Comparison of ENCODE assay signal across 29 mouse cellular contexts in genomic region chr6:147017906-147018305, GRCm38 (mm10). TPM values are rescaled to one million over a fixed set of nuclear protein-coding genes. Genes with fewer than 3 reads are reported as not detected.
DNase-seq lines count a peak whose midpoint lies in the region; ATAC-seq and TF ChIP-seq lines count a peak whose summit lies in the region.
"Had no signal": no experiment of that assay in that cellular context is flagged by ENCODE, and none has a peak within 500 bp of the region (broad histone marks: within the 10 kb centered on the region; RNA-seq: fewer than 3 reads in every experiment).

No protein-coding gene starts in this region.

- no peak for ATAC-seq in liver, postnatal 0 days
- ATAC-seq in liver, embryonic 11.5 days (replicated peaks; ENCODE audit: low FRiP score) = no peak
- no peak for ATAC-seq in inflammation-experienced regulatory T-cells, adult 6 months
- ATAC-seq: activated CD4-positive, CD25-positive, alpha-beta regulatory T cell, adult 4 months; forebrain, embryonic 15.5 days; hindbrain, embryonic 16.5 days had no signal

- no peak overlapping the region for H3K4me3 ChIP-seq in liver, postnatal 0 days (ENCODE audit: low read depth, low read length)
- H3K4me3 ChIP-seq in liver, embryonic 11.5 days (ENCODE audit: low read depth, low read length) = no peak overlapping the region
- no peak overlapping the region for H3K4me3 ChIP-seq in CH12.LX (replicated peaks in 1 of 3; ENCODE audit: low read depth in 2 of 3, low read length in 2 of 3, poor library complexity in 1 of 3)
- H3K4me3 ChIP-seq: embryonic facial prominence, embryonic 10.5 days; embryonic facial prominence, embryonic 13.5 days; erythroblast, embryonic 14.5 days; forebrain, embryonic 12.5 days; forebrain, embryonic 15.5 days; heart, embryonic 12.5 days; heart, embryonic 15.5 days; hindbrain, embryonic 10.5 days; hindbrain, embryonic 13.5 days had no signal

- TF ChIP-seq EP300 in liver, postnatal 0 days (IDR thresholded peaks at IDR 0.05; ENCODE audit: low read depth) = no peak
- no peak for TF ChIP-seq EP300 in CH12.LX (IDR thresholded peaks at IDR 0.05; ENCODE audit: low read length)

- no peak for TF ChIP-seq RAD21 in CH12.LX (IDR thresholded peaks at IDR 0.05; ENCODE audit: low read depth, low read length)

- H3K9ac ChIP-seq in liver, postnatal 0 days (replicated peaks) = no peak overlapping the region
- H3K9ac ChIP-seq in liver, embryonic 11.5 days (ENCODE audit: low read depth, low read length) = no peak overlapping the region
- no peak overlapping the region for H3K9ac ChIP-seq in CH12.LX (ENCODE audit: insufficient read depth, low read depth)
- H3K9ac ChIP-seq: embryonic facial prominence, embryonic 13.5 days; forebrain, embryonic 12.5 days; forebrain, embryonic 15.5 days; heart, embryonic 12.5 days; heart, embryonic 15.5 days; hindbrain, embryonic 13.5 days had no signal

- no peaks in the 10 kb centered on the region for H3K4me1 ChIP-seq in liver, postnatal 0 days (ENCODE audit: insufficient read depth)
- H3K4me1 ChIP-seq in liver, embryonic 11.5 days (replicated peaks; ENCODE audit: control insufficient read depth, insufficient read depth, low read length) = no peaks in the 10 kb centered on the region
- H3K4me1 ChIP-seq in CH12.LX (ENCODE audit: control insufficient read depth in 1 of 2, insufficient read depth in 2 of 2) = peaks cover 3 to 21% of the 10 kb centered on the region in 2 experiments
- H3K4me1 ChIP-seq: embryonic facial prominence, embryonic 10.5 days; embryonic facial prominence, embryonic 13.5 days; forebrain, embryonic 12.5 days; forebrain, embryonic 15.5 days; hindbrain, embryonic 10.5 days; hindbrain, embryonic 13.5 days had no signal

- no peak overlapping the region for H3K27ac ChIP-seq in liver, postnatal 0 days (ENCODE audit: low read depth)
- H3K27ac ChIP-seq in liver, embryonic 11.5 days (ENCODE audit: low read depth, low read length) = no peak overlapping the region
- H3K27ac ChIP-seq in CH12.LX (ENCODE audit: insufficient read depth, low read depth) = peak overlapping the region; percentile 71
- H3K27ac ChIP-seq: embryonic facial prominence, embryonic 10.5 days; embryonic facial prominence, embryonic 13.5 days; forebrain, embryonic 12.5 days; forebrain, embryonic 15.5 days; heart, embryonic 15.5 days; hindbrain, embryonic 10.5 days; hindbrain, embryonic 13.5 days had no signal

- dilution Hi-C loops in CH12.LX (cut with MboI; ENCODE audit: extremely low pct_ligation_motif_present, extremely low pct_unique_long_range_greater_than_20kb, low sequenced_read_pairs) = no loop called here

- peak; percentile 21 for DNase-seq in adrenal gland, postnatal 25 days
- no peak for DNase-seq in adrenal gland, adult 8-10 months
- peak; percentile 1 for DNase-seq in liver, postnatal 0 days
- no peak for DNase-seq in liver, embryonic 11.5 days (ENCODE audit: low spot score)
- peak; percentile 20 for DNase-seq in CH12.LX (ENCODE audit: extremely low read depth)
- DNase-seq: B cell, adult 2 months; cerebellum, adult 11 months; cerebellum, adult 8-10 months; cerebellum, postnatal 10 days; cerebellum, postnatal 36 days; embryo, embryonic 11 days; gastrocnemius, postnatal 25 days; heart, adult 18-20 months; heart, postnatal 10 days; heart, postnatal 36 days; kidney, adult 11 months; kidney, adult 8-10 months had no signal

- no peak for TF ChIP-seq POLR2A in CH12.LX (IDR thresholded peaks at IDR 0.05; ENCODE audit: low read depth, low read length)

- H3K27me3 ChIP-seq in liver, postnatal 0 days (ENCODE audit: insufficient read depth, low read length) = no peaks in the 10 kb centered on the region
- H3K27me3 ChIP-seq in liver, embryonic 11.5 days (replicated peaks; ENCODE audit: control insufficient read depth, insufficient read depth, low read length) = no peaks in the 10 kb centered on the region
- H3K27me3 ChIP-seq in CH12.LX (replicated peaks) = no peaks in the 10 kb centered on the region
- H3K27me3 ChIP-seq: embryonic facial prominence, embryonic 13.5 days; forebrain, embryonic 12.5 days; forebrain, embryonic 15.5 days; heart, embryonic 12.5 days; heart, embryonic 15.5 days; hindbrain, embryonic 13.5 days had no signal

- H3K4me2 ChIP-seq in liver, postnatal 0 days (ENCODE audit: low read depth, low read length) = no peak overlapping the region
- H3K4me2 ChIP-seq in liver, embryonic 11.5 days = no peak overlapping the region
- H3K4me2 ChIP-seq in CH12.LX (ENCODE audit: insufficient read depth, low read depth, poor library complexity, severe bottlenecking) = 0 out of 2 replicates have a peak overlapping the region, but pooled peaks have one; percentile 6
- H3K4me2 ChIP-seq: embryonic facial prominence, embryonic 13.5 days; forebrain, embryonic 12.5 days; forebrain, embryonic 15.5 days; heart, embryonic 12.5 days; heart, embryonic 15.5 days; hindbrain, embryonic 13.5 days had no signal

- no peaks in the 10 kb centered on the region for H3K79me2 ChIP-seq in CH12.LX (replicated peaks; ENCODE audit: control insufficient read depth, extremely low read depth, insufficient read depth, poor library complexity, severe bottlenecking)

- no peaks in the 10 kb centered on the region for H3K9me3 ChIP-seq in liver, postnatal 0 days (ENCODE audit: low read length)
- no peaks in the 10 kb centered on the region for H3K9me3 ChIP-seq in liver, embryonic 11.5 days (ENCODE audit: control insufficient read depth, low read length)
- H3K9me3 ChIP-seq in CH12.LX (replicated peaks; ENCODE audit: low read length) = no peaks in the 10 kb centered on the region
- H3K9me3 ChIP-seq: embryonic facial prominence, embryonic 10.5 days; embryonic facial prominence, embryonic 13.5 days; forebrain, embryonic 12.5 days; forebrain, embryonic 15.5 days; heart, embryonic 12.5 days; heart, embryonic 15.5 days; hindbrain, embryonic 10.5 days; hindbrain, embryonic 13.5 days had no signal

- 73% methylated on average over 4 of the region's 4 CpGs for WGBS in liver, postnatal 0 days (ENCODE audit: insufficient replicate concordance)
- 80% methylated on average over 4 of the region's 4 CpGs for WGBS in liver, embryonic 11.5 days

- no peak for TF ChIP-seq CTCF in liver, postnatal 0 days (IDR thresholded peaks at IDR 0.05; ENCODE audit: low read depth)
- no peak for TF ChIP-seq CTCF in CH12.LX (conservative IDR thresholded peaks at IDR 0.05 in 1 of 2, IDR thresholded peaks at IDR 0.05 in 1 of 2; ENCODE audit: low read depth in 2 of 2, low read length in 2 of 2)

- in situ Hi-C loops in CH12.LX (cut with MboI; ENCODE audit: low pct_ligation_motif_present, low pct_unique_long_range_greater_than_20kb, low sequenced_read_pairs) = loop anchor here (10.0 kb wide), 1 partner anchor 227 kb away; no protein-coding TSS in a partner anchor

- H3K36me3 ChIP-seq in liver, postnatal 0 days (replicated peaks; ENCODE audit: insufficient read depth, low read length) = peaks cover 35% of the 10 kb centered on the region
- 0 out of 2 replicates have a peak, but pooled peaks cover 3% of the 10 kb centered on the region for H3K36me3 ChIP-seq in liver, embryonic 11.5 days (ENCODE audit: control insufficient read depth, insufficient read depth, low read length)
- peaks cover 20 to 69% of the 10 kb centered on the region in 2 experiments for H3K36me3 ChIP-seq in CH12.LX (replicated peaks in 1 of 2; ENCODE audit: control insufficient read depth in 1 of 2, insufficient read depth in 1 of 2, low read length in 1 of 2)
- H3K36me3 ChIP-seq: forebrain, embryonic 15.5 days; hindbrain, embryonic 13.5 days had no signal

TF ChIP-seq in CH12.LX, 34 proteins besides CTCF, POLR2A, EP300 and RAD21:
- TF ChIP-seq JUN (IDR thresholded peaks at IDR 0.05; ENCODE audit: insufficient read depth, low read depth, low read length) = peak; percentile 16; the same call in 1 of the 2 replicates
- TF ChIP-seq IRF4 (IDR thresholded peaks at IDR 0.05; ENCODE audit: low read depth, low read length) = peak; percentile 54; the same call in 1 of the 2 replicates
- TF ChIP-seq BHLHE40 (IDR thresholded peaks at IDR 0.05; ENCODE audit: low read depth, low read length) = no peak
- no peak for TF ChIP-seq USF1 (IDR thresholded peaks at IDR 0.05; ENCODE audit: low read depth, low read length)
TF ChIP-seq in CH12.LX: peak in this region for 2.

RNA-seq across cellular contexts. Expression of gene Rep15, which starts 14.5 kb away (rescaled TPM):
- 0.95 and 1.6 TPM in 2 replicates for total RNA-seq in adrenal gland, postnatal 25 days (2021)
- total RNA-seq in adrenal gland, adult 8-10 months (2022) = 1 to 10 TPM in 3 of 4 experiments, under 1 TPM in 1; 0.70 to 2.7 (median 1.2) TPM
- 0.14 and 0.19 TPM in 2 replicates for polyA plus RNA-seq in liver, postnatal 0 days (2015; fragmentation: Nextera tagmentation; extraction: Ambion mirVana)
- polyA plus RNA-seq in liver, embryonic 11.5 days (2014; fragmentation: Nextera tagmentation; extraction: Ambion mirVana) = 1.7 TPM in 2 replicates
- total RNA-seq in CH12.LX (2012; rRNA removed) = 0.08 and 0.38 TPM in 2 replicates
- not detected in 2 replicates for total RNA-seq in CH12.LX (2014; rRNA removed)
- 0.14 TPM in 1 of 2 replicates, not detected in the other for polyA plus RNA-seq in CH12.LX (2012; ENCODE audit: insufficient read length, low read depth)
- under 1 TPM; 0.29 to 0.67 (median 0.34) TPM for polyA plus RNA-seq in inflammation-experienced regulatory T-cells, adult 6 months (2017; shearing (Covaris generic))
- polyA plus RNA-seq: erythroblast, embryonic 14.5 days had no signal

RNA-seq across cellular contexts. Expression of gene Mrps35, which starts 24.7 kb away (rescaled TPM):
- total RNA-seq in adrenal gland, postnatal 25 days (2021) = 69.6 and 98.0 TPM in 2 replicates
- 10 to 100 TPM; 75.1 to 86.0 (median 81.8) TPM for total RNA-seq in adrenal gland, adult 8-10 months (2022)
- polyA plus RNA-seq in liver, postnatal 0 days (2015; fragmentation: Nextera tagmentation; extraction: Ambion mirVana) = 59.3 and 62.5 TPM in 2 replicates
- 139 and 140 TPM in 2 replicates for polyA plus RNA-seq in liver, embryonic 11.5 days (2014; fragmentation: Nextera tagmentation; extraction: Ambion mirVana)
- total RNA-seq in CH12.LX (2012; rRNA removed) = 84.2 and 86.1 TPM in 2 replicates
- 36.6 and 58.4 TPM in 2 replicates for total RNA-seq in CH12.LX (2014; rRNA removed)
- polyA plus RNA-seq in CH12.LX (2012; ENCODE audit: insufficient read length, low read depth) = 141 and 194 TPM in 2 replicates
- polyA plus RNA-seq in inflammation-experienced regulatory T-cells, adult 6 months (2017; shearing (Covaris generic)) = 10 to 100 TPM; 80.2 to 97.5 (median 83.9) TPM

Comparison
In these comparisons a context has a peak if more than half of its experiments do, and no peak if none do; other contexts are left out.
1. DNase-seq: peak in adrenal gland, postnatal 25 days (single experiment), liver, postnatal 0 days (single experiment) and CH12.LX (single experiment); none in adrenal gland, adult 8-10 months (single experiment) and liver, embryonic 11.5 days (single experiment).